Mouse (Mus musculus) layer of hippocampus, adult 9-10 months (tissue): ENCODE measurements around the gene Dram2.
A peak's percentile ranks its signal among the peaks of the same experiment; 100 is the strongest.
"Not testable (repeated sequence)": the region's sequence is repeated elsewhere in the genome, so short reads cannot be mapped to it uniquely, and the experiment has no call there.

Source experiments
- DNase-seq: peaks from one replicate; pipeline ENCODE4 v3.0.0; 2022; ENCODE audit warnings: low spot score

Dram2 gene

GRCm38 (mm10) chr3:106547171-106547923, at the start of gene Dram2, which contains the start of gene Cept1:
Dram2 (plus strand) TSS chr3:106547798.
Cept1 (minus strand) TSS chr3:106547802.
- peak; percentile 82 for DNase-seq

GRCm38 (mm10) chr3:106500510-106500909, 47.1 kb upstream of the Dram2 start:
- no peak for DNase-seq

GRCm38 (mm10) chr3:106502892-106503291, 44.7 kb upstream of the Dram2 start:
- no peak for DNase-seq

- no peak for DNase-seq
These were observed 36.9 kb upstream of the Dram2 start for GRCm38 (mm10) chr3:106510669-106511068.

GRCm38 (mm10) chr3:106515016-106515415, 32.6 kb upstream of the Dram2 start:
- no peak for DNase-seq

GRCm38 (mm10) chr3:106522730-106523129, 24.9 kb upstream of the Dram2 start:
- no peak for DNase-seq

- no peak for DNase-seq
These were observed 21.2 kb upstream of the Dram2 start for GRCm38 (mm10) chr3:106526411-106526810.

- DNase-seq, result no peak
These were observed 19.6 kb upstream of the Dram2 start for GRCm38 (mm10) chr3:106528032-106528431.

- no peak for DNase-seq
These were observed 14.3 kb upstream of the Dram2 start for GRCm38 (mm10) chr3:106533277-106533676.

GRCm38 (mm10) chr3:106544721-106545316, 2.8 kb upstream of the Dram2 start:
- DNase-seq, result no peak

- DNase-seq, result no peak
These were observed 434 bp downstream of the Dram2 start for GRCm38 (mm10) chr3:106547924-106548539.

- no peak for DNase-seq
These were observed 1.4 kb downstream of the Dram2 start for GRCm38 (mm10) chr3:106548971-106549370.

- no peak for DNase-seq
These were observed 5.8 kb downstream of the Dram2 start for GRCm38 (mm10) chr3:106553411-106553810.

GRCm38 (mm10) chr3:106555743-106556250, 8.2 kb downstream of the Dram2 start:
- no peak for DNase-seq

- no peak for DNase-seq
These were observed 10.7 kb downstream of the Dram2 start for GRCm38 (mm10) chr3:106558271-106558670.

- no peak for DNase-seq
These were observed 18.3 kb downstream of the Dram2 start for GRCm38 (mm10) chr3:106565876-106566275.

GRCm38 (mm10) chr3:106573191-106573590, 25.6 kb downstream of the Dram2 start:
- no peak for DNase-seq

GRCm38 (mm10) chr3:106579296-106579695, 31.7 kb downstream of the Dram2 start:
- no peak for DNase-seq

GRCm38 (mm10) chr3:106593631-106594030, 46.0 kb downstream of the Dram2 start:
- not testable (repeated sequence) for DNase-seq

GRCm38 (mm10) chr3:106618103-106618502, 70.5 kb downstream of the Dram2 start:
- no peak for DNase-seq
